Comparison of ENCODE assay signal across 9 mouse cellular contexts in the genomic region with DNA sequence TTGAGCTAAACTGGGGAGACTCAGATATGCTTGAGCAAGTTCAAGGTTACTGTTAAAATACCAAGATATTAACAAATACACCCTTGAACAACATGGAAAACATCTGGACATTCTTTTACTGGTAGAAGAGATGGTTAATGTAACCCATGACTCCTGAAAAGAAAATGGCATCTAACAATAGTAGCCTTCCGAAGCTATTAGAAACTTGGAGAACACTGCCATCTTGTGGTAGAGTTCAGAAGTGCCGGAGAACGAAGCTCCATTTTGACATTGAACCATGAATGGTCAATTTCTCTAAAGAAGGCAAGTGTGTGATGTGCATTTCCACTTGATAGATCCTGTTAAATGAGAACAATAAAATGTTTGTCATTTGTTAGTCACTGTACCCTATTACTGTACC. TPM values are rescaled to one million over a fixed set of nuclear protein-coding genes. Genes with fewer than 3 reads are reported as not detected.
DNase-seq lines count a peak whose midpoint lies in the region; ATAC-seq and TF ChIP-seq lines count a peak whose summit lies in the region.
"Had no signal": no experiment of that assay in that cellular context is flagged by ENCODE, and none has a peak within 500 bp of the region (broad histone marks: within the 10 kb centered on the region; RNA-seq: fewer than 3 reads in every experiment).

No protein-coding gene starts in this region.

- H3K27ac ChIP-seq in intestine, embryonic 14.5 days (ENCODE audit: low read depth): no peak overlapping the region
- H3K27ac ChIP-seq in intestine, embryonic 15.5 days: no peak overlapping the region
- H3K27ac ChIP-seq in midbrain, postnatal 0 days (ENCODE audit: low read depth, low read length): no peak overlapping the region
- H3K27ac ChIP-seq: embryonic facial prominence, embryonic 15.5 days had no signal

- no peak overlapping the region for H3K9ac ChIP-seq in intestine, embryonic 14.5 days (ENCODE audit: low read length)
- H3K9ac ChIP-seq in intestine, embryonic 15.5 days: no peak overlapping the region
- no peak overlapping the region for H3K9ac ChIP-seq in midbrain, postnatal 0 days (replicated peaks; ENCODE audit: low read length, poor library complexity, severe bottlenecking)
- H3K9ac ChIP-seq: embryonic facial prominence, embryonic 15.5 days had no signal

- H3K4me1 ChIP-seq in intestine, embryonic 14.5 days (replicated peaks; ENCODE audit: control insufficient read depth, insufficient read depth, low read length): no peaks in the 10 kb centered on the region
- H3K4me1 ChIP-seq in intestine, embryonic 15.5 days (replicated peaks): no peaks in the 10 kb centered on the region
- H3K4me1 ChIP-seq in G1E (ENCODE audit: insufficient read depth, low read depth, low read length): no peaks in the 10 kb centered on the region
- H3K4me1 ChIP-seq in midbrain, postnatal 0 days (ENCODE audit: insufficient read depth, low read length): no peaks in the 10 kb centered on the region
- H3K4me1 ChIP-seq: embryonic facial prominence, embryonic 15.5 days had no signal

- no peak overlapping the region for H3K4me3 ChIP-seq in intestine, embryonic 14.5 days (ENCODE audit: low read depth, low read length)
- H3K4me3 ChIP-seq in intestine, embryonic 15.5 days (replicated peaks): no peak overlapping the region
- H3K4me3 ChIP-seq in G1E (ENCODE audit: low read depth, low read length): no peak overlapping the region
- no peak overlapping the region for H3K4me3 ChIP-seq in midbrain, postnatal 0 days (ENCODE audit: low read depth, low read length)
- H3K4me3 ChIP-seq: embryonic facial prominence, embryonic 15.5 days had no signal

- H3K4me2 ChIP-seq in intestine, embryonic 14.5 days (ENCODE audit: low read length): no peak overlapping the region
- no peak overlapping the region for H3K4me2 ChIP-seq in intestine, embryonic 15.5 days (replicated peaks)
- no peak overlapping the region for H3K4me2 ChIP-seq in midbrain, postnatal 0 days (ENCODE audit: low read depth, low read length, poor library complexity, severe bottlenecking)
- H3K4me2 ChIP-seq: embryonic facial prominence, embryonic 15.5 days had no signal

- ATAC-seq in intestine, embryonic 14.5 days (replicated peaks; ENCODE audit: low FRiP score, low TSS enrichment, low read depth): no peak
- no peak for ATAC-seq in intestine, embryonic 15.5 days
- ATAC-seq in G1E (ENCODE audit: extremely low read depth, insufficient number of reproducible peaks, low FRiP score, poor library complexity, severe bottlenecking): no peak
- ATAC-seq in midbrain, postnatal 0 days (ENCODE audit: low FRiP score): peak; percentile 41; the same call in 1 of the 2 replicates
- ATAC-seq in activated CD4-positive, CD25-positive, alpha-beta regulatory T cell, adult 4 months: no peak

- 2% methylated on average over 3 of the region's 3 CpGs for WGBS in intestine, embryonic 14.5 days
- 14% methylated on average over 3 of the region's 3 CpGs for WGBS in intestine, embryonic 15.5 days
- WGBS in midbrain, postnatal 0 days: 8% methylated on average over 3 of the region's 3 CpGs

- 0 out of 2 replicates have a peak, but pooled peaks cover 11% of the 10 kb centered on the region for H3K27me3 ChIP-seq in intestine, embryonic 14.5 days (replicated peaks; ENCODE audit: control insufficient read depth, insufficient read depth, low read length)
- no peaks in the 10 kb centered on the region for H3K27me3 ChIP-seq in intestine, embryonic 15.5 days (replicated peaks)
- no peaks in the 10 kb centered on the region for H3K27me3 ChIP-seq in G1E (ENCODE audit: insufficient read depth, low read length)
- no peaks in the 10 kb centered on the region for H3K27me3 ChIP-seq in midbrain, postnatal 0 days (ENCODE audit: insufficient read depth, low read length)

- peak; percentile 69 for DNase-seq in intestine, embryonic 14.5 days (ENCODE audit: low spot score)
- DNase-seq in G1E (ENCODE audit: low spot score): no peak
- DNase-seq in cerebellum, adult 9-11 months: peak; percentile 2
- DNase-seq in frontal cortex, postnatal 10 days (ENCODE audit: low spot score in 2 of 2): peak; percentile 7 to 20
- DNase-seq in layer of hippocampus, postnatal 10 days (ENCODE audit: low spot score in 2 of 2): peak; percentile 57 to 60
- peak; percentile 61 for DNase-seq in midbrain, postnatal 0 days (ENCODE audit: low spot score)

- no peaks in the 10 kb centered on the region for H3K9me3 ChIP-seq in intestine, embryonic 14.5 days (ENCODE audit: control insufficient read depth, low read length)
- no peaks in the 10 kb centered on the region for H3K9me3 ChIP-seq in intestine, embryonic 15.5 days
- no peaks in the 10 kb centered on the region for H3K9me3 ChIP-seq in G1E (replicated peaks)
- H3K9me3 ChIP-seq in midbrain, postnatal 0 days (ENCODE audit: low read length): no peaks in the 10 kb centered on the region
- H3K9me3 ChIP-seq: embryonic facial prominence, embryonic 15.5 days had no signal

- H3K36me3 ChIP-seq in intestine, embryonic 14.5 days (ENCODE audit: control insufficient read depth, insufficient read depth, low read length): no peaks in the 10 kb centered on the region
- no peaks in the 10 kb centered on the region for H3K36me3 ChIP-seq in intestine, embryonic 15.5 days
- no peaks in the 10 kb centered on the region for H3K36me3 ChIP-seq in G1E (replicated peaks)
- H3K36me3 ChIP-seq in midbrain, postnatal 0 days (ENCODE audit: insufficient read depth, low read length): no peaks in the 10 kb centered on the region
- H3K36me3 ChIP-seq: embryonic facial prominence, embryonic 15.5 days had no signal

- 0 out of 2 replicates have a peak, but pooled peaks have one; percentile 17 for TF ChIP-seq CTCF in G1E (IDR thresholded peaks at IDR 0.05; ENCODE audit: low read depth, low read length)
- TF ChIP-seq CTCF in midbrain, postnatal 0 days (IDR thresholded peaks at IDR 0.05): peak; percentile 84

RNA-seq across cellular contexts. Expression of gene Chrdl1, which starts 50.5 kb away (rescaled TPM):
- polyA plus RNA-seq in intestine, embryonic 14.5 days (2014; fragmentation: Nextera tagmentation; extraction: Ambion mirVana): 11.6 and 12.8 TPM in 2 replicates
- 4.6 and 6.7 TPM in 2 replicates for polyA plus RNA-seq in intestine, embryonic 15.5 days (2015; fragmentation: Nextera tagmentation; extraction: Ambion mirVana)
- total RNA-seq in G1E (2014; fragmentation: Nextera tagmentation) (not detected in 2 replicates), G1E (2017) (0.05 TPM in 1 of 2 replicates, not detected in the other)
- not detected in 2 replicates for polyA plus RNA-seq in G1E (2012)
- total RNA-seq in layer of hippocampus, postnatal 10 days (2021): 1 to 10 TPM; 4.7 to 4.9 TPM
- total RNA-seq in midbrain, postnatal 0 days (2014; rRNA removed): 3.5 TPM in 2 replicates
- 2.3 and 2.9 TPM in 2 replicates for polyA plus RNA-seq in midbrain, postnatal 0 days (2015; fragmentation: Nextera tagmentation; extraction: Ambion mirVana)
- polyA plus RNA-seq in activated CD4-positive, CD25-positive, alpha-beta regulatory T cell, adult 4 months (2017; shearing (Covaris generic)): not detected
